Mouse (Mus musculus) CD8-positive naive resting alpha-beta T cell, adult 2 months (primary cell): ENCODE measurements around the gene Slc9a6.

Experiments used
- DNase-seq, 2 experiments: peaks; one replicate each; pipeline ENCODE4 v3.0.0; 2022; ENCODE audit warnings: low read depth in 2 of 2, low spot score in 2 of 2

Gene Slc9a6

DNA sequence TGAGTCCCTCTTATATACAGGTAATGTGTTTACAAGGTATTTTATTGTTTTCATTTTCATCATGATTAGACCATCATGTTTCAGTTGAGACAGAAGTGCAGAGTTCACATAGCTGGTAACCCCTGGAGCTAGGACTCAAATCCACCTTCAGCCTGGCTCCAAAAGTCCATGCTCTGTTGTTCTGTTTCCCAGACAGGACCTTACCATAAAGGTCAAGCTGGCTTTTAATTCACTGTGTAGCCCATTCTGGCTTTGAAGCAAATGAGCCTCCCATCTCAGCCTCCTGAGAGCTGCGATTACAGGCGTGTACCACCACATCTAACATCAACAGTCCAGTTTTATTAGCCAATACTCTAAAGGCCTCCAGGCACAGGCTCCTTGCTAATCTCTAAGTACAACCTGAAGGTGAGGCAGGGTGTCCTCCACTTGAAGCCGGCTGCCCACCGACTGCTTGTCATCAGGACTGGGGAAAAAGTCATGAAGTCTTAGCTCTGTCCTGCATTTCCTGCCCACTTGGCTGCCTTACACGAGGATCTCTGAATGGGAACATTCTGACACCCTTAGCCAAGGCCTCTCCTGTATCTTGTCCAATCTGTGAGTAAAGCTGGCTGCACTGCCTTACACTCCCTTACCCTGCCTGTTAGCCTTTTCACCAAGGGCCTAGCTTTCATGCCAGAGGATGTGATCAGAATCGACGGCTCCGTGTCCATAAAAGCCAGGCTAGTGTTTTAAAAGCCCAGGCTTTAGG is 55.8 kb downstream of the Slc9a6 start:
- DNase-seq, result no peak

- no peak for DNase-seq
Observed at GRCm38 (mm10) chrX:56667296-56667695, 57.7 kb downstream of the Slc9a6 start.

- DNase-seq, result no peak
Observed at GRCm38 (mm10) chrX:56668051-56668450, 58.5 kb downstream of the Slc9a6 start.

- DNase-seq, result no peak
Observed at GRCm38 (mm10) chrX:56668501-56668900, 58.9 kb downstream of the Slc9a6 start.

GRCm38 (mm10) chrX:56675556-56675955 is 66.0 kb downstream of the Slc9a6 start:
- no peak for DNase-seq

- DNase-seq, result no peak
Observed at GRCm38 (mm10) chrX:56677736-56678135, 68.2 kb downstream of the Slc9a6 start.

GRCm38 (mm10) chrX:56679066-56679465 is 69.5 kb downstream of the Slc9a6 start:
- DNase-seq, result no peak

DNA sequence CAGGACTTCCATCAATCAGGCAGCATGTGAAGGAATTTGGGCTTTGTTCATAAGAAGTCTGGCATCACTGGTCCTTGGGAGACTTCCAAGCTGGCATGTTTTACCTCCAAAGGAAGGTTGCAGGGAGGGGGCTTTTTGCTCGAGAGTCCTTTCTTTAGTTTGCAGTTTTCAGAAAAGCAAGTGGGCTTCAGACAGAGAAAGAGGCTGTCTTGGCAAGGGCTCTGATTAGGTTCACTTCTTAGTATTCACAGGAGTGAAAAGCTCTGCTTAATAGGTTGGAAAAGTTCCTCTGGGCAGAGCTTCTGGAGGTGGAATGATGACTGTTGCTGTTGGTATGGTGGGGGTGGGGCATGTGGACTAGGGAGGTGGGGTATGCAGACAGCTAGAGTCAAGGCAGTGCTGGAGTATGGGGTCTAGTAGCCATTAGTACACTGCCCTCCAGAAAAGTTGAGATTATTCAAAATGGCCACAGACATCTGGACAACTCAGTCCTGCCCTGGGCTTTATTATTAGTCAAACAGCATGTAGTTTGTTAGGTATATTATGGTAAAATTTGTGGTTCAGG is 72.7 kb downstream of the Slc9a6 start:
- DNase-seq, result no peak

- DNase-seq, result no peak
Observed at GRCm38 (mm10) chrX:56683521-56683920, 74.0 kb downstream of the Slc9a6 start.

GRCm38 (mm10) chrX:56692554-56692953 is 83.0 kb downstream of the Slc9a6 start:
- DNase-seq, result no peak

DNA sequence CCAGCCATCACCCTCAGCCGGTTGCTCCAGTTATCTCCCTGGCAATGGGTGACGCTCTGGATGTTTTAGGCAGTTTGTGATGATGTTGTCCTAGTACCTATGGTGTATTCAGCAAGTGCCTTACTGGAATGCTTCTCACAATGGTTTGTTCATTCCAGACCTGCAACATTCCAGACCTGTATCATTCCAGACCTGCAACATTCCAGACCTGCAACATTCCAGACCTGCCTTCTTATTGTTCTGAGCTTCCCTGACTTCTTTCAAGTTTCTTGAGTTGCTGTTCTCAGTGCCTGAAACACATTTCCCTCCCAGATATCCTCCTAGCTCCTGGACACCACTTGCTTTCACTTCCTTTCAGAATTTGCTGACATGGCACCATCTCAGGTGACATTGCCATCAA is 85.0 kb downstream of the Slc9a6 start:
- DNase-seq, result no peak

GRCm38 (mm10) chrX:56697199-56697780 is 87.7 kb downstream of the Slc9a6 start:
- DNase-seq, result no peak

- no peak for DNase-seq
Observed at GRCm38 (mm10) chrX:56697886-56698285, 88.3 kb downstream of the Slc9a6 start.

DNA sequence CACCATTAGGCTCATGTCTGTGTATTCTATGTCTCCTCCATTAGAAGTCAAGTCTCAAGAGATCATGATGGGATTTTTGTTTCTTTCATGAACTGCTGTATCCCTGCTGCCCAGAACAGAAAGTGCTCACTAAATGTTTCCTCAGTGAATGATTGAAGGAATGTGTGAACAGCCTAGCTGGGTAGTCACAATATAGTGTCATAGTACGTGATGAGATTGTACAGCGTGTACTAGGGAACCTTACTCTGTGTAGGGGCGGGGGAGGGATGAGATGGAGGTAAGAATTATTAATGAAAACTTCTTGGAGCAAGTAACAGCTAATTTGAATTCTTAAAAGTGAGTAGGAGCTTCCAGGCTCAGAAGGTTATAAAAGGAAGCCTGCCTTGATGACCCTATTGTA is 91.7 kb downstream of the Slc9a6 start:
- no peak for DNase-seq

GRCm38 (mm10) chrX:56703965-56704562 is 94.5 kb downstream of the Slc9a6 start:
- no peak for DNase-seq

DNA sequence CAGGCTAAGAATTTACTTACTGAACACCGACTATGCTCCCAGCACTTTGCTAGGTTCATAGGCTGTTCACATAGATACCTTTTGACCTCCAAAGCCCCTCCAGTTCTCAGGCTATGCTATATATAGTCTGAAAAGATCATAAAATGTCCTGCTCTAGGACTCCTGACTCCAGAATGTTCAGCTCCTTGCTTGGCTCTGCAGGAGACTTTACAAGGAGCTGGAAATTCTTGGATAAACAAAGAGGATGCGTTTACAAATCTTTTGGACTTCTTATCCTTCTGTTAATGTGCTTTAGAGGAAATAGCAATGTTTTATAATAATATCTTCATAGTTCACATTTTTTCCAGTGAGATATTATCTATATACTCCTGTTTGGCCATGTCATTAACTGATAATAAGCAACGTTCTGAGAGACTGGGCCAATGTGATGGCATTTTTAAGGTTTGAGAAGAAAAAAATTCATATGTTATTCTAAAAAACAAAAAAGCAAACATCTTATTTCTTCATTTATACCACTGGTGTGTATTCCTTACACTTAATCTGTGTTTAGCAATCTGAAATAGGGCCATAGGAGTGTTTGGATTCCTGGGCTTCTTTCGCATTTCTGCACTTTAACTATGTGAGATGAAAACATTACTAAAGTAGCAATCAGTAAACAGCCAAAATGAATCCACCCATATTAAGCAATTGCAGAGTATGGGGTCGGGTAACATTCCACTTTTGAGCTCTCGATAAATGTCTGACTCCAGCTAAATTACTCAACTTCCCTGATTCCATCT is 99.2 kb downstream of the Slc9a6 start:
- DNase-seq, result no peak

- no peak for DNase-seq
Observed at GRCm38 (mm10) chrX:56710522-56710921, 101.0 kb downstream of the Slc9a6 start.

GRCm38 (mm10) chrX:56712666-56713065 is 103.1 kb downstream of the Slc9a6 start:
- DNase-seq, result no peak
